Mouse (Mus musculus) liver, embryonic 13.5 days (tissue): ENCODE data around the gene Thap3. TPM values are rescaled to one million over a fixed set of nuclear protein-coding genes. Genes with fewer than 3 reads are reported as not detected.

ENCODE experiments used
- ATAC-seq: fragments of 200-750 bp; cut with Nextera tagmentation; 2 replicates; pipeline ENCODE4 v1.8.0; 2017; ENCODE audit warnings: low read depth, mild to moderate bottlenecking, moderate number of reproducible peaks, moderate library complexity
- DNase-seq: peaks from one replicate; pipeline ENCODE4 v3.0.0; 2022
- H3K27ac ChIP-seq: fragments of 300-500 bp; sonication (generic); 2 replicates; pipeline ENCODE4 v1.5.1; 2015; ENCODE audit warnings: moderate library complexity, mild to moderate bottlenecking, inconsistent platforms
- H3K27me3 ChIP-seq: fragments of 300-500 bp; sonication (generic); 2 replicates; pipeline ENCODE4 v1.6.1; 2015; ENCODE audit warnings: mild to moderate bottlenecking, inconsistent platforms
- H3K36me3 ChIP-seq: fragments of 300-500 bp; sonication (generic); 2 replicates; pipeline ENCODE4 v1.6.1; 2015; ENCODE audit warnings: mild to moderate bottlenecking, inconsistent platforms
- H3K4me1 ChIP-seq: fragments of 300-500 bp; sonication (generic); replicated peaks from 2 replicates; pipeline ENCODE4 v1.6.1; 2015; ENCODE audit warnings: inconsistent platforms
- H3K4me2 ChIP-seq: fragments of 300-500 bp; sonication (generic); 2 replicates; pipeline ENCODE4 v1.6.1; 2015; ENCODE audit warnings: inconsistent platforms, mild to moderate bottlenecking, moderate library complexity
- H3K4me3 ChIP-seq: fragments of 300-500 bp; sonication (generic); replicated peaks from 2 replicates; pipeline ENCODE4 v1.5.1; 2015; ENCODE audit warnings: mild to moderate bottlenecking, inconsistent platforms
- H3K9ac ChIP-seq: fragments of 300-500 bp; sonication (generic); 2 replicates; pipeline ENCODE4 v1.6.1; 2015; ENCODE audit warnings: mild to moderate bottlenecking, inconsistent platforms
- H3K9me3 ChIP-seq: fragments of 300-500 bp; sonication (generic); replicated peaks from 2 replicates; pipeline ENCODE4 v1.6.1; 2016; ENCODE audit warnings: inconsistent platforms
- WGBS: fragments of 180-500 bp; shearing (Covaris S2); methylation state at CpG from one replicate; pipeline ENCODE4 v1.1.7; 2015; ENCODE audit not compliant: insufficient replicate concordance; 5-methylcytosine and 5-hydroxymethylcytosine counted together
- polyA plus RNA-seq: library from polyadenylated mRNA; unstranded; fragments of >200 nt; fragmentation: Nextera tagmentation; extraction: Ambion mirVana; gene quantifications from 2 replicates; pipeline ENCODE4 v1.2.1, GENCODE M21; 2015

Gene Thap3
- polyA plus RNA-seq, 1 experiment from 2014 or later = 8.1 TPM

DNA sequence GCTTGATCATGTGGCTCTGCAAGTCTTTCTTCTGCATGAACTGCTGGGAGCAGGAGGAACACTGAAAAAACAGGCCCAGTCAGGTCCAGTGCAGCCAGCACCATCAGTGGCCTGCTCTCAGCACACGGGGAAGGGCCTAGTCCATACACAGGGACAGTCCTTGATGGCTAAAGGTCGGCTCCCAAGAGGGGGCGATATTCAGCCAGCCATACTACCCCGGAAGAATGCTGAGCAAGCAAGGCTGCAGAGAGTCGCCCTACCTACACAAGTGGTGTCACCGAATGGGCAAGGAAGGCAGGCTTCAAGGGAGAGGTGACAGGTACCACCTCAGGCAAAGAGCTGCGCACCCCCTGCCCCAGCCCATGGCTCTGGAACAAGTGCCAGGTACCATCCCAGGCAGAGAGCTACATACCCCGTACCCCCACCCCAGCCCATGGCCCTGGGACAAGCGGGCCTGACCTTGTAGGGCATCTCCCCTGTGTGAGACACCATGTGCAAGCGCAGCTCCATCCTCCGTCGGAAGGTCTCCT, 32.8 kb upstream of the Thap3 start:
- Histone ChIP-seq H3K4me1 (peaks cover 36% of the 10 kb centered on the region), H3K36me3 (peaks cover 74% of the 10 kb centered on the region), H3K27me3 (no peaks in the 10 kb centered on the region)

DNA sequence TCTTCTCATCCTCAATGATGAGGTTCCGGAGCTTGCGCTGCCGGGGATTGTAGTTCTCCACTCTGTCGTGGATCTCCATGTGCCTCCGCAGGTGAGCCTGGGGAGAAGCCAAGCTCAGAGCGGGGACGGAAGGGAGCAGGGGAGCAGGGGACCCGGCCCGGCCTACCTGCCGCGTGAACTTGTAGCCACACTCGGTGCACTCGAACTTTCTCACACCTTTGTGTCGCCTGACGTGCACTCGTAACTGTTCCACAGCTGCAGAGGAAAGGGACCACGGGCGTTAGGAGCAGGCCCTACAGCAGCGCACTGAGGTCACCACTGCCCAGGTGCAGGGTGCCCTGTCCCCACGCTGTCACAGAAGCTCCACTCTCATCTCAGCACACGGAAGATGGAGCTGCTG, 31.2 kb upstream of the Thap3 start:
- H3K4me1 ChIP-seq = peaks cover 20% of the 10 kb centered on the region
- DNase-seq = no peak
- WGBS = 87% methylated on average over 21 of the region's 21 CpGs
- ATAC-seq = no peak
- H3K27me3 ChIP-seq = no peaks in the 10 kb centered on the region
- no peak overlapping the region for H3K9ac ChIP-seq
- H3K36me3 ChIP-seq = peaks cover 85% of the 10 kb centered on the region
- H3K4me2 ChIP-seq = no peak overlapping the region
- no peak overlapping the region for H3K27ac ChIP-seq
- no peak overlapping the region for H3K4me3 ChIP-seq
- no peaks in the 10 kb centered on the region for H3K9me3 ChIP-seq

More for the DNA sequence above, 32.8 kb upstream of the Thap3 start:
- no peak overlapping the region for H3K4me2 ChIP-seq
- no peak overlapping the region for H3K9ac ChIP-seq
- no peak overlapping the region for H3K27ac ChIP-seq
- no peak overlapping the region for H3K4me3 ChIP-seq
- DNase-seq (no peak), ATAC-seq (no peak; the same call in 1 of the 2 replicates)
- H3K9me3 ChIP-seq = no peaks in the 10 kb centered on the region
- 77% methylated on average over 12 of the region's 12 CpGs for WGBS

DNA sequence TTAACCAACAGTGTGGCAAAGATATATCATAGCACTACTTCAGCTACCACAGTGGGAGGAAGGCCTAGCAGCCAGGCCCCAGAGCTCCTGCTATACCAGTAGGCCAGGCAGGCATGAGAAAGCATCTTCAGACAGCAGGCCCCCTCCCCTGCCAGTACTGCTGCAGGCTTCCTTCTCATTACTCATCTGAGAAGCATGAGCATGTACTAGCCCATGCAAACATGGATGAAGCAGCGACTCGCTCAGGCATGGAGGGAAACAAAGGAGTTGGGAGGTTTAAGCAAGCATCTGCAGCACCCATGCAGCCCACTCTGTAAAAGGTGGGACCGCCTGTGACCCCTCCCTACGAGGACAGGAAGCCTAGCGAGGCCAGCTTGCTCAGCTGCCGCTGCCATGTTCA, 30.3 kb upstream of the Thap3 start:
- H3K4me1 ChIP-seq = peaks cover 10% of the 10 kb centered on the region
- no peak overlapping the region for H3K9ac ChIP-seq
- no peaks in the 10 kb centered on the region for H3K27me3 ChIP-seq
- no peaks in the 10 kb centered on the region for H3K9me3 ChIP-seq
- H3K27ac ChIP-seq = no peak overlapping the region
- H3K36me3 ChIP-seq = peaks cover 87% of the 10 kb centered on the region
- no peak overlapping the region for H3K4me3 ChIP-seq
- H3K4me2 ChIP-seq = no peak overlapping the region
- 81% methylated on average over 6 of the region's 6 CpGs for WGBS
- no peak for DNase-seq
- no peak for ATAC-seq

DNA sequence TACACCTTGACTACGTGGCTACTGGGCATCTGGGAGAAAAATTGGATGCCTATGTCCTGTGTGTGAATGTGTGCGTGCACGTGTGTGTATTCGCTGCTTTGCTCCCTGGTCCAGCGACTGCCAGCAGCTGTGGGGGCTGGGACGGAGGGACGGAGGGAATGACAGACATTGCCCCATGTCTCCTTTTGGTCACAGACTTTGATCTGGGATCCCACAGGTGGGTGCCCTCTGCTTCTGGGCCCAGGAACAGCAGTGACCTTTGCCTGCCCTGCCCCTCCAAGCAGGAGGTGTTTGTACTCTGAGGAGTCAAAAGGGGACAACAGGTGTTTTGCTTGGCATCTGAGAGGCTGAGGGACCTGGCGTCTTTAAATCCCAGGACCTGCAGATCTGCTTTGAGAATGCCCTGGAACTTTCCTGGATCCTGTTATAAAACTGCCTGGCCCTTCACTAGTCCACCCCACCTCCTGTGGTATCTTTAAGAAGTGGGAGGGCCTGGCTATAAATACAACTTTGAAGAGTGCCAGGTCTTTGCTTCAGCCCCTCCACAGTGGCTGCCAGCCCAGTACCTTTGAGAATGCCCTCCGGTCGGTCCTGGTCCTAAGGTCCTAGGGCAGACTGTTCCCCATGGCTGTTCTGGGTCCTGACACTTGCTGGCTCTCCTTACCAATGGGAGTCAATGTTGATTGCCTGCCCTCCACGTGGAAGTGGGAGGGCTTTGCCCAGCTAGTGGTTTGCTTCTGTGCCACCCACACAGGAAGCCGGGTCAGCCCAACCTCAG, 24.4 kb upstream of the Thap3 start:
- peaks cover under 1% of the 10 kb centered on the region; the same call in 1 of the 2 replicates for H3K27me3 ChIP-seq
- no peak overlapping the region for H3K4me2 ChIP-seq
- 74% methylated on average over 12 of the region's 12 CpGs for WGBS
- H3K9me3 ChIP-seq = no peaks in the 10 kb centered on the region
- ATAC-seq (no peak), DNase-seq (no peak)
- no peak overlapping the region for H3K9ac ChIP-seq
- H3K27ac ChIP-seq = 0 out of 2 replicates have a peak overlapping the region, but pooled peaks have one; percentile 4
- H3K36me3 ChIP-seq = peaks cover 60% of the 10 kb centered on the region
- H3K4me1 ChIP-seq = peaks cover 49% of the 10 kb centered on the region
- H3K4me3 ChIP-seq = no peak overlapping the region

DNA sequence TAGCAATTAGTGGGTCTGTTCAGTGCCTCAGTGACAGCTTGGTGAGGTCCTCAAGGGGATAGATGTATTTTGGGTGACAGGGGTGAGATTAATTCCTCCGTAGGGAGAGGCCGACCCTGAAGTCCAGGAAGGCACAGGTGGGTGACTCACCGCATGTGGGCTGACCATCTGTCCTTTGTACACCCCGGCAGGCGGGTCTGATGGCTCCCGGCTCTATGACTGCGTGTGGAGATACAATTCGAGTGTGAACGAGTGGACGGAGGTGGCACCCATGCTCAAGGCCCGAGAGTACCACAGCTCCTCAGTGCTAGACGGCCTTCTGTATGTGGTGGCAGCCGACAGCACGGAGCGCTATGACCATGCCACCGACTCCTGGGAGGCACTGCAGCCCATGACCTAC, 23.3 kb upstream of the Thap3 start:
- Histone ChIP-seq H3K36me3 (peaks cover 51% of the 10 kb centered on the region), H3K27ac (no peak overlapping the region; the same call in 1 of the 2 replicates)

DNA sequence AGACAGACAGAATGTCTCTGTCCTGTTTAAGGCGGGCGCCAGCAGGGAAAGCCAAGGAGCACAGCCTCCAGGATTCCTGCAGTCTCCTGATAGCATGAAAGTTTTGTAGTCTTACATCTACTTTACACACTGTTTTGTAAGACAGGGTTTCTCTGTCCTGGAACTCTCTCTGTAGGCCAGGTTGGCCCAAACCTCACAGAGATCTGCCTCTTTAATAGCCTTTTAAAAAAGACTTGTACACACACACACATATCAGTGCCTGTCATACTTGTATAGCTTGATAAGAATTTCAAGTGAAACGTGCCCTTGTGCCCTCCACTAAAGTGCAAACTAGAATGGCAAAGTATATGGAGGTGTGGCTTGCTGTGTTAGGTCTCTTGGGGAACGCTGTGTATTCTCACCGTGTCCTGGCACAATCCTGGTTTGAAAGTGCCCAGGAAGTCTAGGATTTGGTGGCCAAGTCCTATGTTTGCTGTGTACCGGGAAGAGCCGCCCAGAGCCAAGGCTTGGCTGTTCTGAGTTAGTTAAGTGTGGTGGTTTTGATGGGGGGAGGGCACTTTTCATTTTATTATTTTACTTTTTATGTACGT, 22.5 kb upstream of the Thap3 start:
- 58% methylated on average over 8 of the region's 8 CpGs for WGBS
- Histone ChIP-seq H3K9ac (peak overlapping the region; percentile 86), H3K27ac (peak overlapping the region; percentile 88), H3K4me3 (peak overlapping the region; percentile 85), H3K4me1 (peaks cover 69% of the 10 kb centered on the region), H3K27me3 (peaks cover 21% of the 10 kb centered on the region), H3K36me3 (peaks cover 48% of the 10 kb centered on the region), H3K4me2 (peak overlapping the region; percentile 100), H3K9me3 (no peaks in the 10 kb centered on the region)
- DNase-seq (no peak), ATAC-seq (peak; percentile 1; the same call in 1 of the 2 replicates)

More for the DNA sequence above, 23.3 kb upstream of the Thap3 start:
- ATAC-seq (no peak), DNase-seq (no peak)
- no peaks in the 10 kb centered on the region for H3K9me3 ChIP-seq
- H3K27me3 ChIP-seq = peaks cover 12% of the 10 kb centered on the region
- peaks cover 60% of the 10 kb centered on the region for H3K4me1 ChIP-seq
- H3K4me2 ChIP-seq = peak overlapping the region; percentile 100
- 88% methylated on average over 16 of the region's 16 CpGs for WGBS
- no peak overlapping the region for H3K9ac ChIP-seq
- H3K4me3 ChIP-seq = 0 out of 2 replicates have a peak overlapping the region, but pooled peaks have one; percentile 85

DNA sequence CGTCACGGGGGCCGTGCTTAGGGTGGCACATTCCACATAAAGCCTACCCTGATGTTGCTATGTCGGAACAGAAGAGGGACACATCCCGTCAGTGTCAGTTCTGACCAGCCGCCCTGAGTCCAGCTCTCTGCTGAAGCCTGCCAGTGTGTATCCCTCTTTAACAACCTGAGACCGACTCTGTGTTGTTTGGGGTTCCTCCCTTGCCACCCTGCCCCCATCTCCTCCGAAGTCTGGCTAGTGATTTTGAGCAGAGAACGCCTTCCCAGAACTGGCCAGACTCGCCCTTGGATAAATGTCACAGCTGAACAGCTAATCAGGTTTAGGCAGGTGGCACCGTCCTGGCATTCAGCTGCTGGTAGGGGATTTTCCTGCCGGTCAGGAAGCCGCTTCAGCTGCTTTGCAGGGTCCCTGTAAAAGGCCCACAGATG, 21.9 kb upstream of the Thap3 start:
- ATAC-seq = peak; percentile 39
- Histone ChIP-seq H3K4me3 (peak overlapping the region; percentile 85), H3K9ac (peak overlapping the region; percentile 86), H3K4me2 (peak overlapping the region; percentile 100), H3K9me3 (no peaks in the 10 kb centered on the region), H3K27me3 (peaks cover 21% of the 10 kb centered on the region), H3K36me3 (peaks cover 42% of the 10 kb centered on the region), H3K4me1 (peaks cover 72% of the 10 kb centered on the region), H3K27ac (peak overlapping the region; percentile 88)
- 6% methylated on average over 13 of the region's 13 CpGs for WGBS
- no peak for DNase-seq

DNA sequence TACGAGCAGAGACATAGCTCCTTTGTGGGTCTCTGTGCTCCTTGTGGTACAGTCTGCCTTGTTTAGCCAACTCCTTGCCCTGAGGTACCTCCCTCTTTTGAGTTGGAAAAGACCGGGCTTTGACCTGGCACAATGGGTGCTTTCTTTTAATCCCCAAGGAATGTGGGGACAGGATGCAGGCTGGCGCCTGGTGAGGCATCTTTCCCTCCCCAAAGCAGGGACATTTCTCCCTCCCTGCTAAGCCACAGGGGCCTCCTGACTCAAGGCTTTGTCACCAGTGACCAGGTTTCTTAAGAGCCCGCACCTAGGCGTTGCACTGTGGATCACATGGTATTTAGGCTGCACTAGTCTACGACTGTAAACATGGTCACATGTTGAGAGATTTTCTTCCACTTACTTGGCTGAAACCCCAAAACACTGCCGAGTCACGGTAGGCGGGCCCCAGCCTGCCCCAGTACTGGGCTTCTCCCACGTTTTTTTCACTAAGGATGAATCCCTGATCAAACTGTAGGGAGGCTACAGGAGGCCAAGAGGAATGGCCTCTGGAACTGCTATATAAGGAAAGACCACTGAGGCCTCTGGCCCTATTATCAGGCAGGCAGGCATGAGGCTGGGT, 21.4 kb upstream of the Thap3 start:
- ATAC-seq (peak; percentile 69), DNase-seq (peak; percentile 57)
- Histone ChIP-seq H3K9me3 (no peaks in the 10 kb centered on the region), H3K27ac (peak overlapping the region; percentile 88), H3K4me2 (peak overlapping the region; percentile 100), H3K27me3 (peaks cover 21% of the 10 kb centered on the region), H3K4me3 (peak overlapping the region; percentile 85), H3K36me3 (peaks cover 37% of the 10 kb centered on the region), H3K4me1 (peaks cover 73% of the 10 kb centered on the region), H3K9ac (peak overlapping the region; percentile 86)
- WGBS = under 1% methylated on average over 10 of the region's 10 CpGs

DNA sequence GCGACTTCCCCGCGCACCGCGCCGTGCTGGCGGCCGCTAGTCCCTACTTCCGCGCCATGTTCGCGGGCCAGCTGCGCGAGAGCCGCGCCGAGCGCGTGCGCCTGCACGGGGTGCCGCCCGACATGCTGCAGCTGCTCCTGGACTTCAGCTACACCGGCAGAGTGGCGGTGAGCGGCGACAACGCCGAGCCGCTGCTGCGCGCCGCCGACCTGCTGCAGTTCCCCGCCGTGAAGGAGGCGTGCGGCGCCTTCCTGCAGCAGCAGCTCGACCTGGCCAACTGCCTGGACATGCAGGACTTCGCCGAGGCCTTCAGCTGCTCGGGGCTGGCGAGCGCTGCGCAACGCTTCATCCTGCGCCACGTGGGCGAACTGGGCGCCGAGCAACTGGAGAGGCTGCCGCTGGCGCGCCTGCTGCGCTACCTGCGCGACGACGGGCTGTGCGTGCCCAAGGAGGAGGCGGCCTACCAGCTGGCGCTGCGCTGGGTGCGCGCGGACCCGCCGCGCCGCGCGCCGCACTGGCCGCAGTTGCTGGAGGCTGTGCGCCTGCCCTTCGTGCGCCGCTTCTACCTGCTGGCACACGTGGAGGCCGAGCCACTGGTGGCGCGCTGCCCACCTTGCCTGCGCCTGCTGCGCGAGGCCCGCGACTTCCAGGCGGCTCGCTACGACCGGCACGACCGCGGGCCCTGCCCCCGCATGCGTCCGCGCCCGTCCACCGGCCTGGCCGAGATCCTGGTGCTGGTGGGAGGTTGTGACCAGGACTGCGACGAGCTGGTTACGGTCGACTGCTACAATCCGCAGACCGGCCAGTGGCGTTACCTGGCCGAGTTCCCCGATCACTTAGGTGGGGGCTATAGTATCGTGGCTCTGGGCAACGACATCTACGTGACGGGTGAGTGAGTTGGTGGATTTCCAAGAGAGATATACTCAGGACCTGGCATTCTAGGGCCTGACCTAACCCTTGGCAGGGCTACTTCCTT, 20.6 kb upstream of the Thap3 start:
- peak overlapping the region; percentile 85 for H3K4me3 ChIP-seq
- peaks cover 73% of the 10 kb centered on the region for H3K4me1 ChIP-seq
- no peaks in the 10 kb centered on the region for H3K9me3 ChIP-seq
- peak overlapping the region; percentile 86 for H3K9ac ChIP-seq
- DNase-seq (no peak), ATAC-seq (peak; percentile 60)
- peak overlapping the region; percentile 100 for H3K4me2 ChIP-seq
- WGBS = under 1% methylated on average over 115 of the region's 115 CpGs
- H3K27ac ChIP-seq = peak overlapping the region; percentile 88
- peaks cover 29% of the 10 kb centered on the region for H3K36me3 ChIP-seq
- H3K27me3 ChIP-seq = peaks cover 21% of the 10 kb centered on the region

DNA sequence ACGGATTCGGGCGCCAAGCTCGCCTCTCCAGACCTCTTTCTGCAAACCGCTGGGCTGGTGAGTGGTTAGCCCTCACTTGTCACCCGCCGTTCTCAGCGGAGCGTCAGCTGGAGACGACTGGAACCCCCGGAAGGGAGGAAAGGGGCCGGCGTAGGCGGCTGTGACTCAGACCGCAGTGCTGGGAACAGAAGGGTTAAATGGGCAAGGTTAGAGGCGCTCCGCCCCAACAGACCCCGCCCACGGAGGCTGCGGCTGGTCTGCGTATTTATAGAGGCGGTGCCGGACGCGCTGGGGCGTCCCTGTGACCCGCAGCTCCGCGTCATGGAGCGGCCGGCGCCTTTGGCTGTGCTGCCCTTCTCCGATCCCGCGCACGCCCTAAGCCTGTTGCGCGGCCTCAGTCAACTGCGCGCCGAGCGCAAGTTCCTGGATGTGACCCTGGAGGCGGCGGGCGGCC, 19.9 kb upstream of the Thap3 start, which contains the start of gene Klhl21:
Gene Klhl21 (plus strand): TSS at position 182 of the 454 bp plus-strand sequence.
- DNase-seq = peak; percentile 89
- WGBS = under 1% methylated on average over 45 of the region's 45 CpGs
- H3K4me2 ChIP-seq = peak within 1 kb of the TSS; percentile 100
- H3K4me1 ChIP-seq = peaks cover 73% of the 10 kb centered on the region
- peak; percentile 86 for ATAC-seq
- H3K27ac ChIP-seq = peak within 1 kb of the TSS; percentile 88
- peaks cover 22% of the 10 kb centered on the region for H3K36me3 ChIP-seq
- peak within 1 kb of the TSS; percentile 85 for H3K4me3 ChIP-seq
- peak within 1 kb of the TSS; percentile 86 for H3K9ac ChIP-seq
- no peaks in the 10 kb centered on the region for H3K9me3 ChIP-seq
- H3K27me3 ChIP-seq = peaks cover 21% of the 10 kb centered on the region
